Mouse (Mus musculus): ENCODE data around the gene St5. TPM values are rescaled to one million over a fixed set of nuclear protein-coding genes. Genes with fewer than 3 reads are reported as not detected.

Gene St5
- polyA plus RNA-seq, 1 experiment: 123 TPM

- WGBS: 84% methylated on average over 5 of the region's 5 CpGs
- TF ChIP-seq POLR2A (IDR thresholded peaks at IDR 0.05; ENCODE audit: borderline replicate concordance, extremely low read depth, low read depth, low read length) (no peak), CTCF (IDR thresholded peaks at IDR 0.05; ENCODE audit: insufficient read depth, low read length) (no peak)
- H3K4me1 ChIP-seq (ENCODE audit: control insufficient read depth, insufficient read depth, low read length): peaks cover 6% of the 10 kb centered on the region; the same call in 1 of the 2 replicates
- DNase-seq: no peak
- no peak within 1 kb of the TSS for H3K4me3 ChIP-seq (replicated peaks; ENCODE audit: extremely low read depth, low read depth, low read length)
Measured at GRCm38 (mm10) chr7:109731626-109732025, 28.2 kb upstream of the St5 start, which contains the start of gene Ascl3. Gene Ascl3 (minus strand): TSS chr7:109731726.

GRCm38 (mm10) chr7:109723697-109724096, 20.3 kb upstream of the St5 start, which contains the start of gene BC051019:
Gene BC051019 (minus strand): TSS chr7:109723850.
- TF ChIP-seq POLR2A (IDR thresholded peaks at IDR 0.05; ENCODE audit: borderline replicate concordance, extremely low read depth, low read depth, low read length): 0 out of 2 replicates have a peak, but pooled peaks have one; percentile 15
- no peak for TF ChIP-seq CTCF (IDR thresholded peaks at IDR 0.05; ENCODE audit: insufficient read depth, low read length)
- no peak for DNase-seq
- Histone ChIP-seq H3K4me1 (ENCODE audit: control insufficient read depth, insufficient read depth, low read length) (no peaks in the 10 kb centered on the region), H3K4me3 (replicated peaks; ENCODE audit: extremely low read depth, low read depth, low read length) (peak within 1 kb of the TSS; percentile 28)
- 90% methylated on average over 5 of the region's 5 CpGs for WGBS

DNA sequence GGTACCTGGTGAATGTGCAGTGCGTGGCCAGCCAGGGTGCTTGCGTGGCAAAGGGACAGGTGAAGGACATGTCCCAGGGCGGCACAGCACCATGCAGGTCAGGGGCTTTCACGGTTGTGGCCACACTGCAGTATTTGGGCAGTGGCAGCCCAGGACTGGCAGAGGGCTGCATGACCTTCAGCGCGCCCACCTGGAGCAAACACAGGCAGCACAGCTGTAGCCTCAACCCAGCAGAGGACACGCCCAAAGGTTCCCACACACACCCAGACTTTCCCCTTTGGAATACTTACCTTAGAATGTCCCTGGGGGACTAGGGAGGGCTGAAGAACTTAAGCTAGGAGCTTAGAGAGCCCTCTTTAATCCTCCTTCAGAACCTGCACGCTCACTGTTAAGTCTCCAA, 19.7 kb upstream of the St5 start:
- WGBS: 89% methylated on average over 8 of the region's 8 CpGs
- Histone ChIP-seq H3K4me1 (ENCODE audit: control insufficient read depth, insufficient read depth, low read length) (no peaks in the 10 kb centered on the region), H3K4me3 (replicated peaks; ENCODE audit: extremely low read depth, low read depth, low read length) (peak overlapping the region; percentile 28)
- DNase-seq: no peak
- TF ChIP-seq CTCF (IDR thresholded peaks at IDR 0.05; ENCODE audit: insufficient read depth, low read length): no peak
- TF ChIP-seq POLR2A (IDR thresholded peaks at IDR 0.05; ENCODE audit: borderline replicate concordance, extremely low read depth, low read depth, low read length): no peak

- WGBS: 97% methylated on average over 2 of the region's 2 CpGs
- H3K4me3 ChIP-seq (replicated peaks; ENCODE audit: extremely low read depth, low read depth, low read length): no peak overlapping the region
- no peak for TF ChIP-seq POLR2A (IDR thresholded peaks at IDR 0.05; ENCODE audit: borderline replicate concordance, extremely low read depth, low read depth, low read length)
- TF ChIP-seq CTCF (IDR thresholded peaks at IDR 0.05; ENCODE audit: insufficient read depth, low read length): no peak
Measured at GRCm38 (mm10) chr7:109722618-109723017, 19.2 kb upstream of the St5 start.

DNA sequence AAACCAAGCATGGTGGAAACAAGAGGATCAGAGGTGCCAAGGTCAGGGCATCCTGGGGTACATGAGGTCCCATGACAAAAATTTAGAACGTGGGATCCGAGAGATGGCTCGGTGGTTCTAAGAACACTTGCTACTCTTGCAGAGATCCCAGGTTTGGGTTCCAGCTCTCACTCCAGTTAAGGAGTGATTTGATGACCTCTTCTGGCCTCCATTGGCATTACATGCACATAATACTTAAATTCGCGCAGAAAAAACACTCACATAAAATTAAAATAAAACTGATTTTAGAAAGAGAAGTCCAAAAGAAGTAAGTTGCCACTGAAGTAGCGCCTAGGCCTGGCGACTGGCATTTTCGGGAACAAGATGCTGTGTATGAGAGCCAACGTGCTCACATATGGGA, 15.9 kb upstream of the St5 start:
- DNase-seq: no peak
- TF ChIP-seq POLR2A (IDR thresholded peaks at IDR 0.05; ENCODE audit: borderline replicate concordance, extremely low read depth, low read depth, low read length) (no peak), CTCF (IDR thresholded peaks at IDR 0.05; ENCODE audit: insufficient read depth, low read length) (peak; percentile 2; the same call in 1 of the 2 replicates)
- Histone ChIP-seq H3K4me1 (ENCODE audit: control insufficient read depth, insufficient read depth, low read length) (no peaks in the 10 kb centered on the region), H3K4me3 (replicated peaks; ENCODE audit: extremely low read depth, low read depth, low read length) (no peak overlapping the region)
- WGBS: 56% methylated on average over 9 of the region's 9 CpGs

More at GRCm38 (mm10) chr7:109722618-109723017, 19.2 kb upstream of the St5 start:
- DNase-seq: no peak
- H3K4me1 ChIP-seq (ENCODE audit: control insufficient read depth, insufficient read depth, low read length): no peaks in the 10 kb centered on the region

GRCm38 (mm10) chr7:109713434-109713982, 10.1 kb upstream of the St5 start:
- 88% methylated on average over 2 of the region's 2 CpGs for WGBS
- no peak for TF ChIP-seq POLR2A (IDR thresholded peaks at IDR 0.05; ENCODE audit: borderline replicate concordance, extremely low read depth, low read depth, low read length)
- TF ChIP-seq CTCF (IDR thresholded peaks at IDR 0.05; ENCODE audit: insufficient read depth, low read length): no peak
- 0 out of 2 replicates have a peak, but pooled peaks cover under 1% of the 10 kb centered on the region for H3K4me1 ChIP-seq (ENCODE audit: control insufficient read depth, insufficient read depth, low read length)
- H3K4me3 ChIP-seq (replicated peaks; ENCODE audit: extremely low read depth, low read depth, low read length): no peak overlapping the region
- DNase-seq: no peak

DNA sequence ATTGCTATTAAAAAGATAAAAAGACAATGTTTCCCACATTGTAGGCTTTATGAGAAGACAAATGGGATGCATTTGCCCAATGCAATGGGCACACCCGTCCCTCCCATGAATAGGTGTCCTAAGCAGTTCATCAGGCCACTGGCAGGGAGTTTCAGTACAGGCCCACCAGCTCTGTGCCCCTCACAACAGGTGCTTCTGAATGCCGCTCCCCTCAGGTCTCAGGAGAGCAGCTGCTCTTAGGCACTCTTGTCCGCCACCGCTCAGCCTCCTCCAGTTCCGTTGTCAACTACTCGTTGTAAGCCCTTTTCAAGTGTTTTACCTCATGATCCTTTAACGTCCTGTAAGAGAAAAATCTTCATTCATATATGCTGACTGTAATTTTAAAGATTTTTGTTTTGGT, 8.8 kb upstream of the St5 start:
- WGBS: 86% methylated on average over 7 of the region's 7 CpGs

DNA sequence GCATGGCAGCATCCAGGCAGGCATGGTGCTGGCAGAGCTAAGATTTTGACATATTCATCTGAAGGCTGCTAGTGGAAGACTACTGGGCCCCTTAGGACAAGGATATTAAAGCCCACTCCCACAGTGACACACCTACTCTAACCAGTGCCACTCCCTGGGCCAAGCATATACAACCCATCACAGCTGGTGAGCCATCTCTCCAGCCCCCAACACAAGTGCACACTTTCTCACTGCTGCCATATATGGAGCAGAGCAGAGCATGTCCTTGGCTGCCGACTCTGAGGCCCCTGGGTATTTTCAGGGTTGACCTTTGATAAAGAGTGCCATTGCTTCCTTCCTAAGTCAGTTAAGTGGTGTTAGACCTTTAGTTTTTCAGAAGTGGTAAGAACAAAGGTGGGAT, 6.7 kb upstream of the St5 start:
- TF ChIP-seq POLR2A (IDR thresholded peaks at IDR 0.05; ENCODE audit: borderline replicate concordance, extremely low read depth, low read depth, low read length) (no peak), CTCF (IDR thresholded peaks at IDR 0.05; ENCODE audit: insufficient read depth, low read length) (no peak)
- WGBS: 33% methylated on average over 1 of the region's 1 CpGs
- no peak overlapping the region for H3K4me3 ChIP-seq (replicated peaks; ENCODE audit: extremely low read depth, low read depth, low read length)
- peaks cover 9% of the 10 kb centered on the region; the same call in 1 of the 2 replicates for H3K4me1 ChIP-seq (ENCODE audit: control insufficient read depth, insufficient read depth, low read length)
- DNase-seq: no peak

More for the DNA sequence above, 8.8 kb upstream of the St5 start:
- no peak for DNase-seq
- TF ChIP-seq CTCF (IDR thresholded peaks at IDR 0.05; ENCODE audit: insufficient read depth, low read length): no peak
- no peak for TF ChIP-seq POLR2A (IDR thresholded peaks at IDR 0.05; ENCODE audit: borderline replicate concordance, extremely low read depth, low read depth, low read length)
- H3K4me1 ChIP-seq (ENCODE audit: control insufficient read depth, insufficient read depth, low read length): peaks cover 6% of the 10 kb centered on the region; the same call in 1 of the 2 replicates
- no peak overlapping the region for H3K4me3 ChIP-seq (replicated peaks; ENCODE audit: extremely low read depth, low read depth, low read length)

DNA sequence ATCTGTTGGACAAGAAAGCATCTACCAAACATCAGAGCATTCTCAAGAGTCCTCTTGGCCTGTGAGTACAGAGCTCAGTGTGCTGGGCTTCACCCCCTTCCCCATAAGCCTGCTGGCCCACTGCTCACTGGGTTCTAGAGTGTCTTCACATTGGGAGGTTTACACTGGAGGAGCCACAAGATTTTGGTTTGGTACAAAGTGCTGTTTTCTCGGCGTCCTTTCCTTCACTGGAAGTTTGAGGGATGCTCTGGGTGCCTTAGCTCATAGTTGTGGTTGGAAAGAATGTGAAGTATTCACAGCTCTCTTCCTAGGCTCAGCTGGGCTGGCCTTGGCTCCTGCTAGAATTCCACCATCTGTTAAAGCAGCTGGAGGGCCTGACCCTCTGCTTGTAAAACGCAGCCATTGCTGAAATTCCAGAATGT, 5.6 kb upstream of the St5 start:
- Histone ChIP-seq H3K4me3 (replicated peaks; ENCODE audit: extremely low read depth, low read depth, low read length) (no peak overlapping the region), H3K4me1 (ENCODE audit: control insufficient read depth, insufficient read depth, low read length) (peaks cover 12% of the 10 kb centered on the region)
- peak; percentile 45 for DNase-seq
- WGBS: 51% methylated on average over 3 of the region's 3 CpGs
- no peak for TF ChIP-seq POLR2A (IDR thresholded peaks at IDR 0.05; ENCODE audit: borderline replicate concordance, extremely low read depth, low read depth, low read length)
- TF ChIP-seq CTCF (IDR thresholded peaks at IDR 0.05; ENCODE audit: insufficient read depth, low read length): no peak
